Mouse (Mus musculus) myocyte (in vitro differentiated cells): ENCODE measurements around the gene Kcnq1.

ENCODE experiments used
- E2F4 ChIP-seq: IDR thresholded peaks from one replicate; pipeline ENCODE4 v1.6.1; 2011; ENCODE audit warnings: mild to moderate bottlenecking, control low read depth, moderate library complexity; ENCODE audit not compliant: insufficient read depth
- MAX ChIP-seq: IDR thresholded peaks from one replicate; pipeline ENCODE4 v1.6.1; 2011; ENCODE audit warnings: low read depth, mild to moderate bottlenecking, control low read depth
- POLR2A ChIP-seq: IDR thresholded peaks from one replicate; pipeline ENCODE4 v1.6.1; 2011; ENCODE audit warnings: low read depth, mild to moderate bottlenecking, control low read depth, moderate library complexity; ENCODE audit not compliant: insufficient read length
- USF1 ChIP-seq: IDR thresholded peaks from one replicate; pipeline ENCODE4 v1.6.1; 2011; ENCODE audit warnings: low read depth, mild to moderate bottlenecking, control low read depth, moderate library complexity

- TF ChIP-seq POLR2A (no peak), E2F4 (no peak), MAX (no peak), USF1 (no peak)
These were observed 53.3 kb downstream of the Kcnq1 start for GRCm38 (mm10) chr7:143159446-143159845.
